Mouse (Mus musculus) Muller cell, postnatal 12 days (primary cell): ENCODE measurements around the gene Tdrd9.
"Not testable (repeated sequence)": the region's sequence is repeated elsewhere in the genome, so short reads cannot be mapped to it uniquely, and the experiment has no call there.

Source experiments
- DNase-seq: peaks from one replicate; pipeline ENCODE4 v3.0.0-alpha.2; 2015; ENCODE audit errors: inconsistent ontology term

The Tdrd9 gene

GRCm38 (mm10) chr12:111971231-111971686 is at the start of gene Tdrd9:
TSS of gene Tdrd9 (plus strand) at chr12:111971559.
- DNase-seq, result no peak

- no peak for DNase-seq
Observed at GRCm38 (mm10) chr12:111923117-111923516, 48.2 kb upstream of the Tdrd9 start.

GRCm38 (mm10) chr12:111927338-111927737 is 44.0 kb upstream of the Tdrd9 start:
- DNase-seq, result no peak

GRCm38 (mm10) chr12:111928411-111928966 is 42.9 kb upstream of the Tdrd9 start:
- no peak for DNase-seq

- DNase-seq, result no peak
Observed at GRCm38 (mm10) chr12:111931411-111932025, 39.8 kb upstream of the Tdrd9 start.

GRCm38 (mm10) chr12:111932513-111932912 is 38.8 kb upstream of the Tdrd9 start:
- DNase-seq, result no peak

GRCm38 (mm10) chr12:111933032-111933704 is 38.2 kb upstream of the Tdrd9 start:
- DNase-seq, result no peak

GRCm38 (mm10) chr12:111933971-111934370 is 37.4 kb upstream of the Tdrd9 start:
- DNase-seq, result no peak

- peak; percentile 42 for DNase-seq
Observed at GRCm38 (mm10) chr12:111936706-111937550, 34.4 kb upstream of the Tdrd9 start.

GRCm38 (mm10) chr12:111938623-111939177 is 32.7 kb upstream of the Tdrd9 start:
- DNase-seq, result no peak

GRCm38 (mm10) chr12:111943421-111944064 is 27.8 kb upstream of the Tdrd9 start:
- no peak for DNase-seq

GRCm38 (mm10) chr12:111944065-111944987 is 27.0 kb upstream of the Tdrd9 start:
- DNase-seq, result not testable (repeated sequence)

- no peak for DNase-seq
Observed at GRCm38 (mm10) chr12:111945115-111945514, 26.2 kb upstream of the Tdrd9 start.

- DNase-seq, result peak; percentile 76
Observed at GRCm38 (mm10) chr12:111945765-111946655, 25.3 kb upstream of the Tdrd9 start.

- DNase-seq, result peak; percentile 49
Observed at GRCm38 (mm10) chr12:111946716-111947115, 24.6 kb upstream of the Tdrd9 start.

GRCm38 (mm10) chr12:111950486-111950885 is 20.9 kb upstream of the Tdrd9 start:
- no peak for DNase-seq

- no peak for DNase-seq
Observed at GRCm38 (mm10) chr12:111951701-111952100, 19.7 kb upstream of the Tdrd9 start.

- no peak for DNase-seq
Observed at GRCm38 (mm10) chr12:111956173-111956572, 15.2 kb upstream of the Tdrd9 start.
